Mouse (Mus musculus) embryonic facial prominence, embryonic 13.5 days (tissue): ENCODE measurements at regions not wholly inside any gene's neighbourhood (a gene's known extent, or its start where the extent isn't known, plus 50 kb on each side); places are given as distances from the start of the nearest gene placed in this dataset.

Experiments
- ATAC-seq: fragments of 200-750 bp; cut with Nextera tagmentation; 2 replicates; pipeline ENCODE4 v1.8.0; 2017; ENCODE audit warnings: low read depth; ENCODE audit not compliant: insufficient number of reproducible peaks, insufficient read depth, low FRiP score, low TSS enrichment
- H3K27ac ChIP-seq: fragments of 300-500 bp; sonication (generic); 2 replicates; pipeline ENCODE4 v1.5.1; 2015; ENCODE audit warnings: moderate library complexity, mild to moderate bottlenecking, inconsistent platforms
- H3K27me3 ChIP-seq: fragments of 300-500 bp; sonication (generic); 2 replicates; pipeline ENCODE4 v1.6.1; 2015; ENCODE audit warnings: mild to moderate bottlenecking, inconsistent platforms
- H3K36me3 ChIP-seq: fragments of 300-500 bp; sonication (generic); 2 replicates; pipeline ENCODE4 v1.6.1; 2015; ENCODE audit warnings: mild to moderate bottlenecking, inconsistent platforms
- H3K4me1 ChIP-seq: fragments of 300-500 bp; sonication (generic); 2 replicates; pipeline ENCODE4 v1.6.1; 2015; ENCODE audit warnings: inconsistent platforms
- H3K4me2 ChIP-seq: fragments of 300-500 bp; sonication (generic); 2 replicates; pipeline ENCODE4 v1.6.1; 2015; ENCODE audit warnings: moderate library complexity, mild to moderate bottlenecking, inconsistent platforms
- H3K4me3 ChIP-seq: fragments of 300-500 bp; sonication (generic); 2 replicates; pipeline ENCODE4 v1.5.1; 2015; ENCODE audit warnings: mild to moderate bottlenecking, inconsistent platforms
- H3K9ac ChIP-seq: fragments of 300-500 bp; sonication (generic); 2 replicates; pipeline ENCODE4 v1.6.1; 2015; ENCODE audit warnings: mild to moderate bottlenecking, inconsistent platforms
- H3K9me3 ChIP-seq: fragments of 300-500 bp; sonication (generic); 2 replicates; pipeline ENCODE4 v1.6.1; 2016; ENCODE audit warnings: inconsistent platforms
- WGBS: fragments of 180-500 bp; shearing (Covaris S2); methylation state at CpG from one replicate; pipeline ENCODE4 v1.1.7; 2015; ENCODE audit warnings: mixed read lengths; 5-methylcytosine and 5-hydroxymethylcytosine counted together

GRCm38 (mm10) chr13:30085446-30085845 is 50.8 kb upstream of the Mboat1 start:
- WGBS, result 64% methylated on average over 4 of the region's 4 CpGs
- Histone ChIP-seq H3K27ac (no peak overlapping the region), H3K9ac (no peak overlapping the region), H3K4me1 (peaks cover 3% of the 10 kb centered on the region; the same call in 1 of the 2 replicates), H3K4me2 (no peak overlapping the region), H3K9me3 (no peaks in the 10 kb centered on the region), H3K4me3 (no peak overlapping the region), H3K36me3 (no peaks in the 10 kb centered on the region), H3K27me3 (peaks cover 3% of the 10 kb centered on the region; the same call in 1 of the 2 replicates)
- ATAC-seq, result no peak

- ATAC-seq, result 0 out of 2 replicates have a peak, but pooled peaks have one; percentile 32
- 2% methylated on average over 10 of the region's 10 CpGs for WGBS
Measured at GRCm38 (mm10) chr13:30085005-30085404, 51.3 kb upstream of the Mboat1 start.

GRCm38 (mm10) chr13:30084386-30084785 is 51.9 kb upstream of the Mboat1 start:
- 77% methylated on average over 5 of the region's 5 CpGs for WGBS
- Histone ChIP-seq H3K4me3 (no peak overlapping the region), H3K9me3 (no peaks in the 10 kb centered on the region), H3K4me1 (peaks cover 3% of the 10 kb centered on the region; the same call in 1 of the 2 replicates), H3K4me2 (no peak overlapping the region), H3K27ac (no peak overlapping the region), H3K36me3 (no peaks in the 10 kb centered on the region), H3K9ac (no peak overlapping the region), H3K27me3 (peaks cover 3% of the 10 kb centered on the region; the same call in 1 of the 2 replicates)
- ATAC-seq, result no peak

More at GRCm38 (mm10) chr13:30085005-30085404, 51.3 kb upstream of the Mboat1 start:
- no peak overlapping the region for H3K27ac ChIP-seq
- H3K36me3 ChIP-seq, result no peaks in the 10 kb centered on the region
- no peaks in the 10 kb centered on the region for H3K9me3 ChIP-seq
- H3K4me1 ChIP-seq, result peaks cover 3% of the 10 kb centered on the region; the same call in 1 of the 2 replicates
- H3K27me3 ChIP-seq, result peaks cover 3% of the 10 kb centered on the region; the same call in 1 of the 2 replicates
- H3K4me2 ChIP-seq, result peak overlapping the region; percentile 38
- H3K9ac ChIP-seq, result no peak overlapping the region
- H3K4me3 ChIP-seq, result no peak overlapping the region

- H3K4me2 ChIP-seq, result no peak overlapping the region
- no peak for ATAC-seq
- no peak overlapping the region for H3K27ac ChIP-seq
- no peaks in the 10 kb centered on the region for H3K36me3 ChIP-seq
- no peaks in the 10 kb centered on the region for H3K9me3 ChIP-seq
- H3K9ac ChIP-seq, result no peak overlapping the region
- peaks cover 3% of the 10 kb centered on the region; the same call in 1 of the 2 replicates for H3K27me3 ChIP-seq
- 86% methylated on average over 6 of the region's 6 CpGs for WGBS
- no peak overlapping the region for H3K4me3 ChIP-seq
- H3K4me1 ChIP-seq, result peaks cover 3% of the 10 kb centered on the region; the same call in 1 of the 2 replicates
Measured at GRCm38 (mm10) chr13:30083949-30084348, 52.3 kb upstream of the Mboat1 start.

GRCm38 (mm10) chr13:30082761-30083160 is 53.5 kb upstream of the Mboat1 start:
- 25% methylated on average over 2 of the region's 2 CpGs for WGBS
- H3K4me2 ChIP-seq, result no peak overlapping the region
- ATAC-seq, result no peak

GRCm38 (mm10) chr13:30080705-30081474 is 55.4 kb upstream of the Mboat1 start:
- Histone ChIP-seq H3K9me3 (no peaks in the 10 kb centered on the region), H3K4me3 (no peak overlapping the region), H3K27me3 (peaks cover 3% of the 10 kb centered on the region; the same call in 1 of the 2 replicates), H3K27ac (no peak overlapping the region), H3K36me3 (no peaks in the 10 kb centered on the region), H3K4me2 (no peak overlapping the region), H3K9ac (no peak overlapping the region), H3K4me1 (peaks cover 3% of the 10 kb centered on the region; the same call in 1 of the 2 replicates)
- no peak for ATAC-seq
- 65% methylated on average over 15 of the region's 15 CpGs for WGBS

More at GRCm38 (mm10) chr13:30082761-30083160, 53.5 kb upstream of the Mboat1 start:
- Histone ChIP-seq H3K36me3 (no peaks in the 10 kb centered on the region), H3K9ac (no peak overlapping the region), H3K27me3 (peaks cover 3% of the 10 kb centered on the region; the same call in 1 of the 2 replicates), H3K9me3 (no peaks in the 10 kb centered on the region), H3K27ac (no peak overlapping the region), H3K4me1 (peaks cover 3% of the 10 kb centered on the region; the same call in 1 of the 2 replicates), H3K4me3 (no peak overlapping the region)

GRCm38 (mm10) chr13:30074517-30075064 is 61.7 kb upstream of the Mboat1 start:
- H3K9me3 ChIP-seq, result no peaks in the 10 kb centered on the region
- H3K4me1 ChIP-seq, result peaks cover 5% of the 10 kb centered on the region; the same call in 1 of the 2 replicates
- no peak for ATAC-seq
- H3K9ac ChIP-seq, result no peak overlapping the region
- no peaks in the 10 kb centered on the region for H3K27me3 ChIP-seq
- 74% methylated on average over 2 of the region's 2 CpGs for WGBS
- H3K4me3 ChIP-seq, result no peak overlapping the region
- no peak overlapping the region for H3K4me2 ChIP-seq
- no peaks in the 10 kb centered on the region for H3K36me3 ChIP-seq
- H3K27ac ChIP-seq, result no peak overlapping the region

- peak overlapping the region; percentile 60 for H3K27ac ChIP-seq
- ATAC-seq, result no peak
- WGBS, result 92% methylated on average over 3 of the region's 3 CpGs
- H3K4me2 ChIP-seq, result no peak overlapping the region
- H3K4me3 ChIP-seq, result no peak overlapping the region
- no peaks in the 10 kb centered on the region for H3K27me3 ChIP-seq
- H3K9me3 ChIP-seq, result no peaks in the 10 kb centered on the region
- no peaks in the 10 kb centered on the region for H3K36me3 ChIP-seq
- no peak overlapping the region for H3K9ac ChIP-seq
- peaks cover 5% of the 10 kb centered on the region; the same call in 1 of the 2 replicates for H3K4me1 ChIP-seq
Measured at GRCm38 (mm10) chr13:30074069-30074468, 62.2 kb upstream of the Mboat1 start.

- ATAC-seq, result no peak
- Histone ChIP-seq H3K36me3 (no peaks in the 10 kb centered on the region), H3K27me3 (no peaks in the 10 kb centered on the region), H3K4me1 (peaks cover 3% of the 10 kb centered on the region), H3K27ac (no peak overlapping the region), H3K4me2 (no peak overlapping the region), H3K9me3 (no peaks in the 10 kb centered on the region), H3K9ac (no peak overlapping the region), H3K4me3 (no peak overlapping the region)
- 57% methylated on average over 2 of the region's 2 CpGs for WGBS
Measured at GRCm38 (mm10) chr13:30069397-30069796, 66.9 kb upstream of the Mboat1 start.

- no peak overlapping the region for H3K9ac ChIP-seq
- no peaks in the 10 kb centered on the region for H3K36me3 ChIP-seq
- H3K4me3 ChIP-seq, result no peak overlapping the region
- ATAC-seq, result no peak
- no peaks in the 10 kb centered on the region for H3K9me3 ChIP-seq
- H3K27ac ChIP-seq, result no peak overlapping the region
- H3K4me2 ChIP-seq, result no peak overlapping the region
- no peaks in the 10 kb centered on the region; the same call in 1 of the 2 replicates for H3K4me1 ChIP-seq
- no peaks in the 10 kb centered on the region for H3K27me3 ChIP-seq
- 51% methylated on average over 6 of the region's 6 CpGs for WGBS
Measured at GRCm38 (mm10) chr13:30067581-30068375, 68.5 kb upstream of the Mboat1 start.

GRCm38 (mm10) chr13:30065520-30065919 is 70.8 kb upstream of the Mboat1 start:
- Histone ChIP-seq H3K4me3 (no peak overlapping the region), H3K4me1 (no peaks in the 10 kb centered on the region; the same call in 1 of the 2 replicates), H3K9ac (no peak overlapping the region), H3K36me3 (no peaks in the 10 kb centered on the region), H3K27ac (no peak overlapping the region), H3K27me3 (no peaks in the 10 kb centered on the region), H3K4me2 (no peak overlapping the region), H3K9me3 (no peaks in the 10 kb centered on the region)
- ATAC-seq, result no peak
- 59% methylated on average over 8 of the region's 8 CpGs for WGBS
